Mouse (Mus musculus): Measurements from ENCODE around the gene Pdpk1.

- TF ChIP-seq CTCF (IDR thresholded peaks at IDR 0.05; ENCODE audit: borderline replicate concordance, insufficient read depth, low read length) = no peak
- TF ChIP-seq POLR2A (IDR thresholded peaks at IDR 0.05; ENCODE audit: low read depth, low read length) = no peak
Observed at GRCm38 (mm10) chr17:24111256-24111655, 39.5 kb downstream of the Pdpk1 start.
